Mouse (Mus musculus): ENCODE data around the gene Atp6ap2. TPM values are rescaled to one million over a fixed set of nuclear protein-coding genes. Genes with fewer than 3 reads are reported as not detected.
"Not testable (repeated sequence)": the region's sequence is repeated elsewhere in the genome, so short reads cannot be mapped to it uniquely, and the experiment has no call there.

Gene Atp6ap2
- polyA plus RNA-seq, 1 experiment from 2014 or later, result 108 TPM

DNA sequence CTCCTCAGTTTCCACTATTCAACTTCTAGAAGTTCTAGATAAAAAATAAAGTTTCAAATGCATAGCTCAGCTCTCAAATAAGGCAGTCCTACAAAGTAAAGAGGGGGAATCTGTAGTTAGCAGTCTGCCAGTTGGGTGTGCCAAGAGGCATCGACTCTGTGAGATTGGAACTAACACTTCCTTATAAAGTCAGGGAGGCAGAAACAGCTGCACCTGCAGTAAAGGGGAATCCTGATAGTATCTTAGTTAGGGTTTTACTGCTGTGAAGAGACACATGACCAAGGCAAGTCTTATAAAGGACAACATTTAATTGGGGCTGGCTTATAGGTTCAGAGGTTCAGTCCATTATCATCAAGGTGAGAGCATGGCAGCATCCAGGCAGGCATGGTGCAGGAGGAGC lies 24.8 kb downstream of the Atp6ap2 start:
- H3K9ac ChIP-seq; H3K4me3 ChIP-seq; H3K4me1 ChIP-seq; H3K9me3 ChIP-seq (replicated peaks); H3K27me3 ChIP-seq; H3K27ac ChIP-seq; ATAC-seq (ENCODE audit: low FRiP score); H3K4me2 ChIP-seq (replicated peaks): not testable (repeated sequence)
- 91% methylated on average over 1 of the region's 1 CpGs for WGBS
- H3K36me3 ChIP-seq, result peaks cover 13% of the 10 kb centered on the region

DNA sequence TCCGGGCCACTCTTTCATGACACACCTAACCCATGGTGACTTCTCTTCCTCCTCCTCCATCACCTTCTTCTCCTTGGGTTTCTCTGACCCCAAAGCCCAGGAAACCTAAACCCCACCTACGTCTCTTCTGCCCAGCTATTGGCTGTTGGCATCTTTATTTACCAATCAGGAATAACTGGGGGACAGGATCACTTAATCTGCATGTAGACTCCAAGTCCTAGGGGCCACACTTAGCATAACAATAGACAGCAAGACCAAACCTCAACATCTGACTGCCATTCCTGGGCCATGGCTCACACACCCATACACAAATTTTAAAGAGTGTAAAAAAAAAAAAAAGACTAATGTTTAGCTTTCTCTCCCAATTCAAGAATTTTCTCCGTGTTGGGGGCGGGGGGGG lies 37.5 kb downstream of the Atp6ap2 start:
- no peak for ATAC-seq (ENCODE audit: low FRiP score)
- 82% methylated on average over 3 of the region's 4 CpGs for WGBS
- Histone ChIP-seq H3K27me3 (no peaks in the 10 kb centered on the region), H3K9ac (no peak overlapping the region), H3K4me3 (no peak overlapping the region), H3K9me3 (replicated peaks) (no peaks in the 10 kb centered on the region), H3K36me3 (no peaks in the 10 kb centered on the region), H3K4me1 (no peaks in the 10 kb centered on the region), H3K27ac (no peak overlapping the region), H3K4me2 (replicated peaks) (no peak overlapping the region)

DNA sequence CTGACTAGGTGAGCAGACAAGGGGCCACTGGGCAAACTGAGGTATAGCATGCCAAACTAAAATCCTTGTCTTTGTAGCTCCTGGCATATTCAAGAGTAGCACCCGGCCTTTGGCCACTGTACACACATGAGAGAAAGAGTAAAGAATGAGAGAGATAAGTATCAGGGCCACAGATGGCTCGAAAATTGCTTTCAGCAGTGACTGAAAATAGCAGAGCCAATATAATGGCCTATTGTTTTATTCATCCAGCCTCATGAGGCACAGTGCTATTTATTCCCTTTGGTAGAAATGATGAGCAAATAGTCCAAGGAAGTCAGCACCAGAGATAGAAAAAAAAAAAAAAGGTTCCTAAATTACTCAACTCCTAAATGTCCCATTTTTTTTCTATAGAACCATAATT lies 57.4 kb downstream of the Atp6ap2 start:
- Histone ChIP-seq H3K4me2 (replicated peaks) (no peak overlapping the region), H3K4me3 (no peak overlapping the region), H3K27me3 (no peaks in the 10 kb centered on the region), H3K36me3 (0 out of 2 replicates have a peak, but pooled peaks cover 4% of the 10 kb centered on the region), H3K9me3 (replicated peaks) (no peaks in the 10 kb centered on the region), H3K9ac (no peak overlapping the region), H3K27ac (no peak overlapping the region), H3K4me1 (no peaks in the 10 kb centered on the region)
- ATAC-seq (ENCODE audit: low FRiP score), result no peak
- 47% methylated on average over 2 of the region's 2 CpGs for WGBS

DNA sequence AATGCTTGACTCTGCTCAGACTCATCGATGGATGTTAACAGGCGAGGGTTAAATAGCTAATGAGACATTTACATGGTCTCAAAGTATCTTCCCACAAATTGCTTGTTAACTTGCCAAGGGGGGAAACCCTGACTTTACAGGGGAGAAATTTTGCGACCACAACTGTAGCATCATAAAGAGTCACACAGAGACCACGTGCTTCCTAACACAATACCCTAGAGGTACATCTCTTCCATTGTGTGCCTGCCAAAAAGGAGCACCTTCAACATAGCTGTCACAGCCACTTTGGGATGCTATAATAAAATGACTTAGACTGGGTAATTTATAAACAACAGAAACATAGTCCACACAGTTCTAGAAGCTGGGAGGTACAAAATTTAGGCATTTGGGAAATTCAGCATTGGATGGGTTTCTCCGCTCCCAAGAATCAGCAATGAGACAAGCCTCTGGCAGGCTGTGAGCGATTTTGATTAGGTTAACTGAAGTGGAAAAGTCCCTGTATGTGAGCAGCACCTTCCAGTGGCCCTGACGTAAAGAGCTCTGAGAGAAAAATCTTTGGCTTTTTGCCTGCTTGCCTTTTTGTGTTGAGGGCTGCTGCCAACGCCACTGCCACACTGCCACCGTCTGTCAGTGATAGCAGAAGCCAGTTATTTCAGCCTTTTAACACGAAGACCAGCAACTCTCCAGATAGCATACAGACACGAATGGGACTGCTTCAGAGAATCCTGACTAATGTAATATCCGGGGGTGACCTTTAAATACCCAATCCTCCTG lies 58.1 kb downstream of the Atp6ap2 start:
- no peak for ATAC-seq (ENCODE audit: low FRiP score)

DNA sequence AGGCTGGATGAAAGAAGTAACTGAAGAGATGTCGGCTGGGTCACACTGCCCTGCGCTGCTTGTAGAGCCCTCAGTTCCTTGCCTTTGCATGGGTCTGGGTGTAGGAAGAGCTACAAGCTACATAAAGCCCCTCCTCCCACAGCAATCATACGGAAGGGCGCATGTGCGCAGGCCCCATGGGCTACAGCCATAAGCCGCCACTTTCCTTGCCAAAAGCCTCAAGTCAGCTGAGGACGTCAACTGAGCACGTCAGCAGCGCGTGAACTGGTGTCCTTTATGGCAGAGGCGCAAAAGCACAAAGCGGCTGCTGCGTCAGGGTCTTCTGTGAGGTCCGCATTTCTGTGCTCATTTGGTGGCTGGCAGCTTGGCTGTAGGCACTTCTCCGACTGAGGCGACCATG lies 64.3 kb downstream of the Atp6ap2 start:
- WGBS, result 89% methylated on average over 16 of the region's 16 CpGs

More for the DNA sequence above, 58.1 kb downstream of the Atp6ap2 start:
- H3K9me3 ChIP-seq (replicated peaks), result no peaks in the 10 kb centered on the region
- H3K4me3 ChIP-seq, result no peak overlapping the region
- no peak overlapping the region for H3K27ac ChIP-seq
- H3K4me1 ChIP-seq, result no peaks in the 10 kb centered on the region
- H3K36me3 ChIP-seq, result 0 out of 2 replicates have a peak, but pooled peaks cover 5% of the 10 kb centered on the region
- WGBS, result 68% methylated on average over 12 of the region's 12 CpGs
- no peaks in the 10 kb centered on the region for H3K27me3 ChIP-seq
- no peak overlapping the region for H3K9ac ChIP-seq
- H3K4me2 ChIP-seq (replicated peaks), result no peak overlapping the region

DNA sequence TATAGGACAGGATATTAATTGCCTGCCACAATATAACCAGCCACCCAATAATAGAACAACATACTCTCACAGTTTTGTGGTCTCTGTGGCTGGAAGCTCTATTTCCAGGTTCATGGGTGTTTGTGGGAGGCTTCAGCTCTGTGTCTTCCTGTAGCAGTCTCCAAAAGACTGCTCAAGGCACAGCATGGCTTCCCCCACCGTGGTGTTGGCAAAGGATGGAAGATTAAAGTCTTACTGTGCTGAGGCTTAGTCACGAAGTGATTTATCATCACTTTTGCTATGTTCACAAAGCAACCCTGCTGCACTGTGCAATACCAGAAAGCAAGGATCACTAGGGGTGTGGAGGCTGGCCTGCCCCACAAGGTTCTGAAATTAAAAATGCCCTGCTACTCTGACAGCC lies 66.3 kb downstream of the Atp6ap2 start:
- Histone ChIP-seq H3K9ac (no peak overlapping the region), H3K36me3 (peaks cover 27% of the 10 kb centered on the region; the same call in 1 of the 2 replicates), H3K27ac (no peak overlapping the region), H3K27me3 (no peaks in the 10 kb centered on the region), H3K4me3 (no peak overlapping the region), H3K4me2 (replicated peaks) (no peak overlapping the region), H3K9me3 (replicated peaks) (no peaks in the 10 kb centered on the region), H3K4me1 (no peaks in the 10 kb centered on the region)
- ATAC-seq (ENCODE audit: low FRiP score), result no peak
- 67% methylated on average over 2 of the region's 2 CpGs for WGBS

More for the DNA sequence above, 64.3 kb downstream of the Atp6ap2 start:
- H3K9me3 ChIP-seq (replicated peaks), result no peaks in the 10 kb centered on the region
- peaks cover 18% of the 10 kb centered on the region; the same call in 1 of the 2 replicates for H3K36me3 ChIP-seq
- H3K4me2 ChIP-seq (replicated peaks), result no peak overlapping the region
- no peak overlapping the region for H3K27ac ChIP-seq
- H3K4me1 ChIP-seq, result no peaks in the 10 kb centered on the region
- H3K9ac ChIP-seq, result no peak overlapping the region
- H3K4me3 ChIP-seq, result no peak overlapping the region
- H3K27me3 ChIP-seq, result no peaks in the 10 kb centered on the region
- ATAC-seq (ENCODE audit: low FRiP score), result no peak

Other genes with a start within 250 kb of the Atp6ap2 start
- 34.9 and 36.3 TPM in 2 replicates for gene 1810030O07Rik, start 85.9 kb downstream of the Atp6ap2 start, polyA plus RNA-seq (2016; fragmentation: Nextera tagmentation; extraction: Ambion mirVana)
- 19.4 and 23.2 TPM in 2 replicates for gene Med14, start 174.3 kb downstream of the Atp6ap2 start, polyA plus RNA-seq (2016; fragmentation: Nextera tagmentation; extraction: Ambion mirVana)